Mouse (Mus musculus) ES-E14 (cell line): ENCODE data around the gene Fam155a. TPM values are rescaled to one million over a fixed set of nuclear protein-coding genes. Genes with fewer than 3 reads are reported as not detected.

Source experiments
- DNase-seq: peaks from one replicate; pipeline ENCODE4 v3.0.0-alpha.2; 2013; ENCODE audit warnings: low read depth, low spot score
- H3K27ac ChIP-seq: 2 replicates; pipeline ENCODE4 v1.5.1; 2012; ENCODE audit warnings: low read depth, mild to moderate bottlenecking, low read length, moderate library complexity, mixed read lengths; ENCODE audit not compliant: poor library complexity, insufficient read depth, severe bottlenecking
- H3K36me3 ChIP-seq: 2 replicates; pipeline ENCODE4 v1.6.1; 2012; ENCODE audit warnings: mild to moderate bottlenecking, low read length, moderate library complexity, mixed read lengths; ENCODE audit not compliant: control insufficient read depth, poor library complexity, insufficient read depth, severe bottlenecking
- H3K4me1 ChIP-seq, 2 experiments: fragments of 150-350 bp in 1 of 2; sonication (generic) in 1 of 2; 2 replicates each; pipeline ENCODE4 v1.6.1; 2012; ENCODE audit warnings: low read length in 2 of 2, mild to moderate bottlenecking in 1 of 2, mixed read lengths in 1 of 2; ENCODE audit not compliant: control insufficient read depth in 2 of 2, insufficient read depth in 2 of 2, poor library complexity in 1 of 2
- H3K4me3 ChIP-seq, 2 experiments: fragments of 150-350 bp in 1 of 2; sonication (generic) in 1 of 2; 2 replicates each; pipeline ENCODE4 v1.5.1; 2012; ENCODE audit warnings: low read length in 2 of 2, low read depth in 1 of 2, mild to moderate bottlenecking in 1 of 2, mixed read lengths in 1 of 2; ENCODE audit not compliant: insufficient read depth in 1 of 2, poor library complexity in 1 of 2, severe bottlenecking in 1 of 2
- H3K9ac ChIP-seq: 2 replicates; pipeline ENCODE4 v1.6.1; 2012; ENCODE audit warnings: low read depth, mild to moderate bottlenecking, low read length, mixed read lengths; ENCODE audit not compliant: poor library complexity, insufficient read depth, severe bottlenecking
- H3K9me3 ChIP-seq: fragments of 150-350 bp; sonication (generic); 2 replicates; pipeline ENCODE4 v1.6.1; 2012; ENCODE audit warnings: low read depth, mild to moderate bottlenecking, low read length; ENCODE audit not compliant: control insufficient read depth, insufficient read depth
- HCFC1 ChIP-seq: IDR thresholded peaks from 2 replicates; pipeline ENCODE4 v1.6.1; 2012; ENCODE audit warnings: low read length, inconsistent platforms, borderline replicate concordance; ENCODE audit not compliant: insufficient read depth
- MAFK ChIP-seq: IDR thresholded peaks from 2 replicates; pipeline ENCODE4 v1.6.1; 2014; ENCODE audit warnings: mild to moderate bottlenecking, low read depth, low read length, inconsistent platforms; ENCODE audit not compliant: insufficient read depth
- ZNF384 ChIP-seq: IDR thresholded peaks from 2 replicates; pipeline ENCODE4 v1.6.1; 2012; ENCODE audit warnings: low read depth, low read length, inconsistent platforms
- in situ Hi-C, 2 experiments: fragments of 600-800 bp; cut with MboI; formaldehyde crosslinking; loops; one replicate each; pipeline ENCODE4 v1.15.1; 2025; ENCODE audit warnings: low sequenced_read_pairs in 2 of 2, inconsistent platforms in 1 of 2; ENCODE audit not compliant: unreplicated experiment in 2 of 2
- total RNA-seq: library from RNA; depleted of rRNA; stranded (reverse); fragments of 300-350 nt; gene quantifications from 2 replicates; pipeline ENCODE4 v1.2.3, GENCODE M21; 2012; rRNA removed

The Fam155a gene
- total RNA-seq, 1 experiment = 0.04 TPM

DNA sequence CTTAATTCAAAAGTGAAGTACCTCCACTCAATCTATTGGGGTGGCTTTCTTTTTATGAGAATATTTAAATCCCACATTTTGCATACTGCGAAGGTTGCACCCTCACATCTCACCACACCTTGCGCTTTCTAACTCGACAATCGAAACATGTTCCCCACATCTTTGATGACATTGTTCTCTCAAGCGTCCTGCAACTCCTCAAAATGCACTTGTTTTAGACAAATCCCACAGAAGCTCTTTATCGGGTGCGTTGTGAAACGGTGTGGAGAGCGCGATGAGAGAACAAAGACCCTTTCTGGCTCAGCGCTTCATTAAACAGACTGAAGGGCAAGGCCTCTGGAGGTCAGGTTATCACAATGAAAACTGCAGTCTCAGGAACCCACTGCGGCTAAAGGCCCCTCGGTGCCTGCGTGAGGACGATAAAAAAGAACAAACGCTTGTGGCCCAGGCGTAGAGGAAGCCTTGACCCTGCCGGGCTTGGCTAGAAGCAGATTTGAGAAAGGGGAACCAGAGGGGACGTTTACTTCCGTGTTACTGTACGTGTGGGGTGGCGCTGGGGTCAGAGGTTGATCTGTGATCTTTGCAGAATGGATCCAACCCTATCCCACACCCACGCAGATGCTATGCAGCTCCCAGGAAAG lies 613.7 kb downstream of the Fam155a start:
- H3K4me3 ChIP-seq = no peak overlapping the region
- no peaks in the 10 kb centered on the region for H3K36me3 ChIP-seq
- no peak overlapping the region for H3K9ac ChIP-seq
- in situ Hi-C loops = no loop called here
- 0 out of 2 replicates have a peak overlapping the region, but pooled peaks have one; percentile 31 for H3K27ac ChIP-seq
- no peak for TF ChIP-seq ZNF384
- no peak for TF ChIP-seq HCFC1
- TF ChIP-seq MAFK = no peak
- DNase-seq = no peak
- H3K9me3 ChIP-seq = no peaks in the 10 kb centered on the region
- no peaks in the 10 kb centered on the region for H3K4me1 ChIP-seq

Other genes starting within 250 kb of the Fam155a start
- not detected in 2 replicates for gene Gm10217, start 93.1 kb upstream of the Fam155a start, total RNA-seq
- gene Lig4, start 206.5 kb upstream of the Fam155a start, total RNA-seq = 3.7 and 5.8 TPM in 2 replicates
- gene Abhd13, start 206.5 kb upstream of the Fam155a start, total RNA-seq = 26.4 and 28.5 TPM in 2 replicates
- 0.21 and 0.31 TPM in 2 replicates for gene Tnfsf13b, start 235.3 kb upstream of the Fam155a start, total RNA-seq